Mouse (Mus musculus) ES-Bruce4 (cell line): ENCODE results near the gene Tbc1d22a.

Experiments used
- CTCF ChIP-seq: IDR thresholded peaks from one replicate; pipeline ENCODE4 v1.8.1; 2011; ENCODE audit warnings: low read depth, low read length
- EP300 ChIP-seq: IDR thresholded peaks from 2 replicates; pipeline ENCODE4 v1.6.1; 2011; ENCODE audit warnings: low read depth, low read length; ENCODE audit not compliant: insufficient read depth
- POLR2A ChIP-seq: IDR thresholded peaks from one replicate; pipeline ENCODE4 v1.8.1; 2011; ENCODE audit warnings: low read length; ENCODE audit not compliant: insufficient read depth

GRCm38 (mm10) chr15:86224972-86225551, 10.8 kb downstream of the Tbc1d22a start:
- TF ChIP-seq POLR2A (no peak), CTCF (no peak), EP300 (no peak)
